Mouse (Mus musculus): Measurements from ENCODE around the gene Dot1l.

DNA sequence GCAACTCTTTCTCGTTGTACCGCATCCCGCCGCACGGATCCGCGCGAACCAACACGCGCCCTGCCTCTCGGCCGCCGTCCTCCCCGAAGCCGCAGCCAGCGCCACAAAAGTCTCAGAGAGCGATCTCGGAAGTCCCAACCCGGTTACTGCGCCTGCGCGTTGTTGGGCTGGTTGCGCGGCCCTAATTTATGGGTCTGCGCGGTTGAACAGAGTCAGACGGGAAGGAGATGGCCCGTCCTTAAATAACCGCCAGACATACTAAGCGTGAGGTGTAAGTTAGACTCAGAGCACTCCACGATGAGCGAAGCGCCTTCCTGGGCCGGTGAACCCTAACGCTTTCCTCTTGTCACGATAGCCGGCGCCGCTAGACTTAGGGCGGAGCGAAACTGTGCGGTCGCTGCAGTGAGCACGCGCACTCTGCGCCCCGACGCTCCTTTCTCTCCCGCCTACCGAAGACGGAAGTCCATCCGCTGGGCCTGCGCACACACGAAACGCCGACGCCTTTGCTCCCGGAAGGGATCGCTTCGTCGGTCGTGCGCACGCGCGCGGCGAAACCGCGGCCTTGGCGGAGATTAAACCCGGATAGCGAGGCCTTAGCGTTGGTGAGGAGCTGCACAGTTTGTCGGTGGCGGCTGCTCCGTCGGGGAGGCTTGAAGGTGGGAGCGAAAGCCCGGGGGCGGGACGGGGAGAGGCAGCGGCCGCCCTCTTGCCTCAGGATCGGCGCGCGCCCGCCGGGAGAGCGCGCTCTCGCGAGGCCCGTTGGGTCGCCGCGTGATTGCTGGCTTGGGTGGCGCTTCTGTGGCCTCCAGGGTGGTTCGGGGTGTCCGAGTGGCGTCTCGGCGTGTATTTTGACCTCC is 43.4 kb downstream of the Dot1l start, which contains the start of the genes Sf3a2 and Plekhj1:
- no peak for TF ChIP-seq CTCF (IDR thresholded peaks at IDR 0.05; ENCODE audit: low read depth, low read length)
- TF ChIP-seq POLR2A (IDR thresholded peaks at IDR 0.05; ENCODE audit: borderline replicate concordance, low read depth, low read length): no peak
